Mouse (Mus musculus): ENCODE results near the gene Etl4. TPM values are rescaled to one million over a fixed set of nuclear protein-coding genes. Genes with fewer than 3 reads are reported as not detected.

The Etl4 gene
- polyA plus RNA-seq, 1 experiment from 2014 or later = 16.1 TPM

Small RNA genes within 50 kb of the gene (microRNA-seq; reads per million reads assigned to microRNA genes)
- gene Gm44457 = not detected

All from midbrain, embryonic 12.5 days (tissue).